Mouse (Mus musculus): ENCODE measurements around the gene Tnf. TPM values are rescaled to one million over a fixed set of nuclear protein-coding genes. Genes with fewer than 3 reads are reported as not detected.
"Not testable (repeated sequence)": the region's sequence is repeated elsewhere in the genome, so short reads cannot be mapped to it uniquely, and the experiment has no call there.

Gene Tnf
- total RNA-seq, 2 experiments from 2014 or later = 0.76 to 1.3 TPM

DNA sequence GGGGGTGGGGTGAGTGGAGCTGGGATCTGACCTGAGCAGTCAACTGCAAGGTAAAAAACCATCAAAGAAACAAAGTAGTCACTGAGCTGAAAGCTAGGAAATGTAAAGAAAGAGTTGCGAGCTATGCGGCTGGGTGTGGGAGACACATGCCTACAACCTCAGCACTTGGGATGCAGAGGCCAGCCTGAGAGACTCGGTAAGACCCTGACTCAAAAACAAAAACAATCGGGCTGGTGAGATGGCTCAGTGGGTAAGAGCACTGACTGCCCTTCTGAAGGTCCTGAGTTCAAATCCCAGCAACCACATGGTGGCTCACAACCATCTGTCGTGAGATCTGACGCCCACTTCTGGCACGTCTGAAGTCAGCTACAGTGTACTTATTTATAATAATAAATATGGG is 32.3 kb upstream of the Tnf start:
- DNase-seq = not testable (repeated sequence)

DNA sequence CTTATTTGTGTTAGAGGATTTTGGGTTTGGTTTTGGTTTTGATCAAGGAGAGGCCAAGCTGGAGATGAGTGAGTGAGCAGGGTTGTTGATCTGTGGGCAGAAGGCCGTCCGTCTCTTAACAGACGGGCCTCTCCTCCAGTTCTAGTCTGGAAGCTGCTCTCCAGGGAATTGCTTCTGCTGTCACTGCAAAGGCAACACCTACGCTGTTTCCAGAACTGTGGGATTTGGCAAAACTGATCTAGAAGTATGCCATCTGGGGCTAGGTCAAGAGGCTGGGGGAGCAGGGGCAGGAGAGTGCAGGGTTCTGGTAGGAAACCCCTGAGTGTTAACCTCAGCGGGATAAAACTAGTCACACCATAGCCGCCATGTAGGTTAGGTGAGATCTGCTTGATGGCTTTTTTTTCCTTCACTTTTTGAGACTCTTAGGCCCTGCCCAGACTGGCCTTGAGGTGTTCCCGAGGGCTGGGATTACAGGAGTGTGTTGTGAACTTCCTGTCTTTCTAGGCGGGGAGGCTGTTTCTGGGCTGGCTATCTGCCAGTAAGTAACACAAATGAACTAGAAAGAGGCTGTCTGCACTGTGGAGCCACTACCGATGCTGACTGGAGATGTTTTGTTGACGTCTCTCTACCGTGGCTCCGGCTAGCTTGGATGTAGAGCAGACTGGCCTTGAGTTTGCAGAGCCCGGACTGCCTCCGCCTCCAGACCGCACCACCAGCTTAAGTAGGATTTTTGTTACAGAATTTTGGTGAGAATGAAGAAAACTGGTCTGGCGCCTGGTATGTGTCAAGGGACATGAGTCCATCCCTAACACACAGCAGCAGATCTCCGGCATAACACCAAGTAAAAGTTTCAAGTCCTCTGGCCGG is 31.5 kb upstream of the Tnf start, which contains the start of gene Atp6v1g2:
Gene Atp6v1g2 (plus strand): TSS at position 547 of the 867 bp plus-strand sequence.
- no peak for DNase-seq

DNA sequence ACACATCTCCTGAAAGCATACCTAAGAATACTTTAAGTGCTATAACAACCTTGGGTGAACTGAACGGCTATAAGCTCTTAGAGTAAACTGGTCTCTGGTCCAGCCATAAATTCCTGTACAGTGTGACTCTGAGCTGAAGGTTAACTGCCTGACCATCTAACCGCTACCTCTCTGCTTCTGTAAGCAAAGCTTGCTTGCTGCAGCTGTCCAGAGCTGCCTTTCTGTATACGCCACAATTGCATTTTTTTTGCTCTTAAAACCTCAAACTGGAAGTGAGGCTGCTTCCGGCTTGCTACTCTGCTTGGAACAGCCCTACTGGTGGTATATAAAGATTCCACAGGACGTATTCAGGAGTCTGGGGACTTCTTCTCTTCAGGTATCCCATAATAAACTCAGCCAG is 30.9 kb upstream of the Tnf start:
- DNase-seq = no peak

DNA sequence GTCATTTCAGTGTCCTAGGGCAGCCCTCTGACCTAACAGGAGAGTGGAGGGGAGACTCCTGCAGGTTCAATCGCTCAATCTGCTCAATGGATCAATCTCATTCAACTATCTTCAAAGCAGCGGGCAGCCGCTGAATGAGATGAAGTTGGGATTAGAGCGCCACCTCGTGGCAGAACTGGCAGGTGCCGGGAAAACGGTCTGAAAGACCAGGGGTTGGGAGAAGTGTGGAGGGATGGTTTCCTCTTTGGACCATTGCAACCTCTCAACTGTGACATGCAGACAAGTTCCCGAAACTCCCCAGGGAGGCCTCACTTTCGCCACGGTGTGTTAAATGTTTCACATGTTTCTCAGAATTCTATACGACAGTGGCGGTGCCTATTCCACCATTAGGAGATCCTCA is 30.2 kb upstream of the Tnf start:
- peak; percentile 92 for DNase-seq

DNA sequence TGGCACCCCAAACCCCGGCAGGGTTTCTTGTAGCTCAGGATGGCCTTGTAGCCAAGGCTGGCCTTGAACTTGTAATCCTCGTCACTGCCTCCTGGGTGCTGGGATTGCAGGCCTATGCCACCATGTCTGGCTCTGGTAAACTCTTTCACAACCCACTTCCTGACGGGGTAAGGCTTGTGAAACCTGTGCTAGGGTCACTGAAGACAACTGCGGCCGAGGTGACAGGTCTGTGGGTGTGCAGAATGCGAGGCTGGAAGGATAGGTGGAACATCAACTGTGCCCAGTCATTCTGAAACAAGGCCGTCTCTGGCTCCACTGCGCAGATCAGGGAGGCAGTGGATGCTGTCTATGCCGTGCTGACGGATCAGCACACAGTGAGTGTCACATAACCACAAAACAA is 29.2 kb upstream of the Tnf start:
- DNase-seq = no peak

DNA sequence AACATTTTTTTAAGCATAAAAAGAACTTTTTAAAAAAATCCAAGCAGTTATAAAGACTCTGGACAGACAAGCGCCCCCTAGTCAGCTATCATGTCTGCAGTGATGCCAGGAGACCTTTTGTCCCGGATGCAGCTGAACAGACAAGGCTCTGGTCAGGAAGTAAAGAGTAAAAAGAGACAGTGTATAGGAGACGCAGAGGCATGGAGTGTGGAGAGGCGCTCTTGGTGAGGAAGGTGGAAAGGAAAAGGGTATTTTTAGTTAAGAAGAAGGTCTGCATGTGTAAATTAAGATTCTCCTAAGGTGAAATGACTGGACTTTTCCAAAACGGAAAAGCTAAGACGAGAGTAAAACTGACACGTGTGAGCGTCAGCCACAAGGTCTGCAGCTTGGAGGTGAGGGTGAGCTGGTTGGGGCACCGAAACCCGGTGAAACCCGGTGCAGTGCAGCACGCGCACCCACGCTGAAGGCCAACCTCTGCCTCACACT is 24.8 kb upstream of the Tnf start:
- DNase-seq = no peak

DNA sequence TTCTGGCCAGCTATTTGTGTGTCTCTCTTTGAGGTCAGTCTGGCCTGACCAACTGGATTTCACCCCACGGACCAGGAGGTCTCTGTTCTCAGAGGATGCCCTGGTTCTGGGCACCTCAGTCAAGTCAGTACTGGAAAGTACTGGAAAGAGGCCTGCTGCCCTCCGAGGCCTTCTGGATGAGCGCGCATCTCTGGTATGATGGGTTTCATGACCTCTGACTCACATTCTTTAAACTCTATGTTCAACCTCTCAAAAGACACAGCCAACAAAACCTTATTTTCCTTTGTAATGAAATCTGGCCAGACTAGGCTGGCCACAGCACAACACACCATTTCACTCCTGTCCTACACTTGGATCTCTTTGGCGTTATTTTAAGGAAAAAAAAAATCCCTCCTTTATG is 23.6 kb upstream of the Tnf start:
- no peak for DNase-seq

DNA sequence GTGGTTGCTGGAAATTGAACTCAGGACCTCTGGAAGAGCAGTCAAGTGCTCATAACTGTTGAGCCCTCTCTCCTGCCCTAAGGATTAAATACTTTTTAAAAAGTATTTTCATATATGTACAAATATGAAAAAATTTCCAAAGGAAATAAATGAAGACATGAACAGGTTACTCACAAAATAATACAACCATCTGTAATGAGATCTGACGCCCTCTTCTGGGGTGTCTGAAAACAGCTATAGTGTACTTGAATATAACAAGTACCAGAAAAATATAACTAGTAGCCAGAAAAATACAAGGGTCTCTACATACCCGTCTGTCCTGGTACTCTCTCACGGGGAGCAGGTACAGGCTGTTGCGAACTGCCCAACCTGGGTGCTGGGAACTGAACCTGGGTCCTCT is 22.8 kb upstream of the Tnf start:
- DNase-seq = no peak

DNA sequence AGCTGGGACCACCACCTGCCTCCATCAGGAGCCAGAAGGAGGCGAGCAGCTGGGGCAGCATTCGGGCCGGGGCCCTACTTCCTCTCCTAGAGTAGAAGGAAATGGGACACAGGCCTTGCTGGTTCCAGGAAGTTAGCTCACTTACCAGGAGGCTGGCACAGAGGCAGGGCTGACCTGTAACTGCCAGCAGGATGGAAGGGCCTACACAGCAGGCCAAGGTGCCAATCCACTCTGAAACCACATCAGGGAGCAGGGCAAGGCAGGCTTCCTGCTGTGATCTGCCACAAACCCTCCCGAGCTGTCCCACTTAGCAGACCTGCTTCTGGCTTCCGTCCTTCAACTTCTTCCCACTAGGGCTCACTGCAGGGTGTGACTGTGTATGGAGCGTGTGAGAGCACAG is 20.5 kb upstream of the Tnf start:
- DNase-seq = no peak

DNA sequence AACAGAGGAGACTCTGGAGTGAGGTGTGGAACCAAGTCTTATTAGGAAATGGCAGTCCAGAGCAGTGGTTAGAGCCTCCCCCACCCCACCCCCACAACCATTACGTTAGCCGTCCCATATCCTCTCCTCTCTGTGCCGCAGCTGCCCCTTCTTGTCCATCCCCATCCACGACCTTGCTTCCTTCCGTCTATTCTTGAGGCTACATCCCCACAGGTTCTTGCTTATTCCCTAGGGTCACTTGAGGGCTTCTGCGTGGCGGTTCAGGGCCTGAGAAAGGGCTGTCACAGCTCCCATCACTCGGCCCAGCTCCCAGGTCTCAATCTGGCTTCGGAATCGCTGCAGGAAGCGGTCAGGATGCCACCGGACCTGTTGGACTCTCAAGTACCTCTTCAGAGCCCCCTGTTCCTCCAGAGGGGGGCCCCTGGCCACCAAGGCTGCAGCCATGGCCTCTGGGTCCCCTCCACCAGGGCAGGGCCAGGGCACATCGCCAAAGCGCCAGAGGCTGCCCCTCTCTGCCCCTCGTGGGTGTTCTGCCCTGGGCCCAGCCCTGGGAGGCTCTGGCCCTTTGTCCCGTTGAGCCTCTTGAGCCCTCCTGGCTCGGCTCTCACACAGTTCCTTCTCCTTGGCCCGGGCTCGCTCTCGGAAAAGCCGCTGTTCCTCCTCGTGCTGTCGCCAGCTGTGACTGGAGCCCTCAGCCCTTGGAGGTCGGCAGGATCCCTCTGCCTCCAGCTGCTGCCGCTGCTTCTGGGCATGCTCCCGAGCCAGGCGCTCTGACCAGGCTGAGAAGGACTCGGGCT is 18.5 kb upstream of the Tnf start, which contains the start of gene Gm16181:
Gene Gm16181 (plus strand): TSS at position 679 of the 797 bp plus-strand sequence.
- DNase-seq = peak; percentile 68

DNA sequence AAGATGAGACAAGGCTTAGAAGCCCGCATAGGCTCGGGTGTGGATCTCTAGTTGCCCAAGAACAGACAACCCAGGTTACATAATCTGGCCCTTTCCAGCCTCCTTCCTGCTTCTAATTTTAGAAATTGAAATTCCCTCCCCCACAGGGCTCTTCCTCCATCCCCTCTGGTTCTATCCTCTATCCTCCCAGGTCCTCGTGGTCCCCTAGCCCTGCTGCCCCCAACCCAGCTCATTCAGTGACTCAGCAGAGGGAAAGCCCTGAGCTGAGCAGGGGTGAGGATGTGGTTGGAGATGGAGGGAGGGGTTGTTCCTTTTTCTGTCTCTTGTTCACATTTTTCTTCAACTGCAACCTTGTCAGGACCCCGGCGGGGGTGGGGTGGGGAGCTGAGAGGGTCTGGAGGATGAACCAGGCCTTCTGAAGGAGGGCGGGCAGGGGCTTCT is 17.8 kb upstream of the Tnf start:
- no peak for DNase-seq

DNA sequence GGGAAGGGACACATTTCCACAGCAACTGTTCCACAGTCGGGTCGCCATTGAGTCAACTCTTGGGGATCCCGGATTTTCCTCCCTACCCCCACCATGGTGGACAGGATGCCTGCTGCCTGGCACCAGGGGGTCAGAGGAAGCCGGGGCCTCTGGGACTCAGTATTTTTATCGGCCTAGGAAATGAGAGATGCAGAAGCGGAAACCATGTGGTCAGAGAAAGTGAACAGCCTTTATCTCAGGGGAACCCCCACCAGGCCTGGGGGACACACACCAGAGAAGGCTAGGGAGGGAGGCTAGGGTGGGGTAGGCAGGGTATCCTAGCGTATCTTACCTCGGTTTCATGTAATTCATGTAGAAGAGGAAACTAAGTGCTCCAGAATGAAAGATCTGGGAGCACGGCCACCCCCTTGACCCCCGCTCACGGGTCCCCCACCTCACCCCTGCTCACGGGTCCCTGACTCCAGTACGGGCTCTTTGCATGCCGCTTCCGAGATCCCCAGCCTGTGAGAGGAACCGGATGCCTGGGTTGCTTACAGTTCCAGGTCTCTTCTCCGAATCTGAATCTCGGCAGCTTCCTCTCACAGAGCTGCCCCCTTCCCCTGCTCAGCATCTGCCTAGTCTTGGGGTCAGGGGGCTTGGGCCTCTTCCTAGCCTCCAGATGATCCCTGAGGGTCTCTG is 16.8 kb upstream of the Tnf start:
- DNase-seq = peak; percentile 56

DNA sequence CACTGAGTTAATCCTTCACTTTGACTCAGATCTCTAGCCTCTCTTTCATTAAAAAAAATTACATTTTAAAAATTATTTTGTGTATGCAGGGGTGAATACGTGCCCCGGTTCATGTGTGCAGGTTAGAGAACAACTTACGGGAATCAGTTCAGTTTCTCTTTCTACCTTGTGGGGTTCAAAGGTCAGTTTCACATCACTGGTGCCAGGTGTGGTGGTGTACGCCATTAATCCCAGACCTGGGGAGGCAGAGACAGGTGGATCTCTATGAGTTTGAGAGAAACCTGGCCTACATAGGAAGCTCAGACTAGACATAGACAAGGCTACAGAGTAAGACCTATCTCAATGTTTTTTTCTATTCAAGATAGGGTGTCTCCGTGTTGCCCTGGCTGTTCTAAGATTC is 11.3 kb upstream of the Tnf start:
- DNase-seq = no peak

DNA sequence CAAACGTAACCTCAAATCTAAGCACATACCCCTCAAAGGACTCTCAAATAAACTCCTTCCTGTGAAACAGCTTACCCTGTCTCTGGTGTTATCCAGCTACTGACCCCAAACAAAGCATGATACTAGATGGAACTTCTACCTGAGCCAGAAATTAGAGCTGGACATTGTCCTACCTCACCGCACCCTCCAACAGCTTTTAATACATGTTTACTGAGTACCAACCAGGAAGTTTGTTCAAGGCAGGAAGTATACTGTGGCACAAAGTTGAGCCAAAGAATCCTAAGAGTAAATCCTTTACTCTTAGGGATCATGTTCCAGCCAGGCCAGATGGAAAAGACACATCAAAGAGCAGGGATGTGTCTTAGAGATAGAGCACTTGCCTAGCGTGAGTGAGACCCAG is 8.8 kb upstream of the Tnf start:
- no peak for DNase-seq

DNA sequence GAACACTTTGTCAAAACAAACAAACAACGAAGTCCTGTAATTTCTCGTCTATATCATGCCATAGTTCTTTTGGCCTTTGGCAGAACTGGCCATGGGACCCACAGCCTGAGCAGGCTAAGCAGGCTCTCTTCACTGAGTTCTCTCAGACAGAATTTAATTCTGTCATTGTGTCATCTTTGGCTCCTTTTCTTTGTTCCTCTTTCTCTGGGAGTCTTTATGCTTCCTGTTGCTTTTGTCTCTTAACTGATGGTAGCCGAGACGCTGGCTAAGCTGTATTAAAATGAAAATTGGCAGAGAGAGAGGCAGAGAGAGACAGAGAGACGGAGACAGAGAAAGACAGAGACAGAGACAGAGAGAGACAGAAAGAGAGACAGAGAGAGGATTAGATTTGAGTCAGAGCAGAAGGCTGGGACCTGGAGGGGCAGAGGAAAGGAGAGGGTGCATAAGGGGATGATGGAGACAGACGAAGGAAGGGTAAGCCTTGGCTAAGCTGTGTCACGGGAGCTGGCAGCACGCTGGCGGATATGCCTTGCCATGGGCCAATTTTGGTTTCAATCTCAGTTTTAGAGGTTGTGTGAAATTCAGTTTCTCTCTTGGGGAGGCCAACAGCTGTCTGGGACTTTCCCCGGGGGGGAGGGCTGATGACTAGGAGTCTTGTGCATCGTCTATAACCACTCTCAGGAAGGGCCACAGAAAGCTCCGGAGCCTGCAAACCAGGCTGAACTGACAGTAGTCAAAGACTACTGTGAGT is 8.2 kb upstream of the Tnf start:
- DNase-seq = no peak

DNA sequence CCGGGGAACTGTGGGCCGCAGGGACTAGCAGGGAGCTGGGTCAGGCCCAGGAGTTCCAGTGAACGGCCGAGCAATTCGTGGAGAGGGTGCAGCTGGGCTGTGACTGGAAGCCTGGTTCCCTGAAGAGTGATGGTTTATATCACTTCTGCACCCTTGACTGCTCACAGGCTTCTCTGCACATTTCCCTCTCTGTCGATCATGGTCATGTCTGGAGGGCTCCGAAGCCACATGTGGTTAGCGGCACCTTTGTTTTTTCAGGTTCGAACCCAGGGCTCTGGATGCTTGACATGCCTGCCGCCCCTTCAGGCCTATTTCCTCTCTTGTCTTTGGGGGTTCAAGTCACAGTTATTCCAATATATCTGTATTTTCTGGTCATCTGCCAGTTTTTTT is 3.6 kb upstream of the Tnf start:
- DNase-seq = no peak

DNA sequence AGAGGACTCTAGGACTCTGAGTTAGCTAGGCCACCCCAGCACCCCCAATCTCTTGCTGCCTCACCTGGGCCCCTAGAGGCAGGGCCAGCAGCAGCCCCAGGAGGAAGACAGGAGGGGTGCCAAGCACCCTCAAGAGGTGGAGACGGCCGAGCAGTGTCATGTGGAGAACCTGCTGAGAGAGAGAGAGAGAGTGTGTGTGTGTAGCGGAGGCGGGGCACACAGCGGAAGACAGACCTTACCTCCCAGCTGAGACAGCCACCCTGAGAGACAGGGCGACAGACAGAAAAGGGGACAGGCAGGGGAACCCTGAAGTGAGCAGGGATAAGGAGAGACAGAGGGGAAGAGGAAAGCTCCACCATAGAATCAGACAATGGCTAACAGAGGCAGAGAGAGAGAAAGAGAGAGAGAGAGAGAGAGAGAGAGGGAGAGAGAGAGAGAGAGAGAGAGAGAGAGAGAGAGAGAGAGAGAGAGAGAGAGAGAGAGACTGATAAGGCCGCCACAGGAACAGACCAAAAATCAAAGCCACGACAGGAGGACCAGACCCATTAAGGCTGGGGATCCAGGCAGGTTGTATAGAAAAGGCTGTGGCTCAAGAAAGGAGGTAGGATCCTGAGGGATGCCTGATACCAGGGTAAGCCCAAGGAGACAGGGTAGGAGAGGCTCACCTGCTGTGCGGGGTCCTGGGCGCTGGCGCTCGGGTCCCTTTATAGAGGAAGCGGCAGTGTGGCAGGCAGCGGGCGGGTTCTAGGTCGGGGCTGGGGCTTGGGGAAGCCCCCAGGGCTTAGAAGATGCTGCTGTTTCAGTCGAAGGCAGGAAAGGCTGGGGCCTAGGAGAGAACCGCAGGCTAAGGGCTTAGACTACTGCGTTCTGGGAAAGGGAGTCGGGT is 2.9 kb upstream of the Tnf start, which contains the start of gene Lta:
Gene Lta (minus strand): TSS at position 858 of the 886 bp plus-strand sequence.
- no peak for DNase-seq

DNA sequence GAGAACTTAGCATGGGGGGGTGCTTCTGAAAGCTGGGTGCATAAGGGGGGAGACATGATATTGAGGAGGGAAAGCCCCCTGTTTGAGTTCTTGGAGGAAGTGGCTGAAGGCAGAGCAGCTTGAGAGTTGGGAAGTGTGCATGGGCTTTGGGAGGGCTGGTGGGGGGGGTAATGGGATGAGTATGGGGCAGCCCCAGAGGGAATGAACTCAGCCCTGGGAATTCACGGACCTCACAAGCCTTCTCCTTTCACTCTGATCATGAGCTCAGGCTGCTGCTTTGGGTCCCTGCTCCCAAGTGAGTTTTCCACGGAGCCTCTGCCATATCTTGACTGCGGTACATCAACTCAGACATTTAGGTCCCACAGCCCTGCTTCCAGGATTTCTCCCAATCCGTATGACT is 635 bp upstream of the Tnf start:
- DNase-seq = no peak

DNA sequence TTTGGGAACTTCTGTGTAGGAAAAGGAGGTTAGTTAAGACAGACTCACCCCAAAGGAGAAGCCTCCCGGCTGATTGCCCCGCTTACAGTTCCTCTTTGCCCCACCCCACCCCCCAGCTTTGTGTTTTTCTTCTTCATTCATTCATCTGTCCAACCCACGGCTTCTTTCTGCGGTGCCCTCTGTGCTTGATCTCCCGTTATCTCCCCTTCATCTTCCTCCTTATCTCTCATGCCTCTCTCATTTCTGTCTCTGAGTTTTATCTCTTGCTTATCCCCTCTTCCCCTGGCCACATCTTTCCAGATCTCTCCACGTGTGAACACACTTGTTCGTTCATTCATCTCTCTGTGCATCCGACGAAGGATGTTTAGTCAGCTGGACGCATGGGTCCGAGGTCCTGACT is 679 bp downstream of the Tnf start:
- no peak for DNase-seq

DNA sequence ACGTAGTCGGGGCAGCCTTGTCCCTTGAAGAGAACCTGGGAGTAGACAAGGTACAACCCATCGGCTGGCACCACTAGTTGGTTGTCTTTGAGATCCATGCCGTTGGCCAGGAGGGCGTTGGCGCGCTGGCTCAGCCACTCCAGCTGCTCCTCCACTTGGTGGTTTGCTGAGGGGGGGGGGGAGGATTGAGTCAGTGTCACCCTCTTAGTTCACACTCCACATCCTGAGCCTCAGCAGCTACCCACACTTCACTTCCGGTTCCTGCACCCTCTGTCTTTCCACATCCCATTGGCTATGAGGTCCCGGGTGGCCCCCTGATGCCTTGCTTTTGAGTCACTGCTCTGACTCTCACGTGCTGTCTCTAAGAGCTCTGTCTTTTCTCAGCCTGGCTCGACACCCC is 1.4 kb downstream of the Tnf start:
- DNase-seq = no peak

DNA sequence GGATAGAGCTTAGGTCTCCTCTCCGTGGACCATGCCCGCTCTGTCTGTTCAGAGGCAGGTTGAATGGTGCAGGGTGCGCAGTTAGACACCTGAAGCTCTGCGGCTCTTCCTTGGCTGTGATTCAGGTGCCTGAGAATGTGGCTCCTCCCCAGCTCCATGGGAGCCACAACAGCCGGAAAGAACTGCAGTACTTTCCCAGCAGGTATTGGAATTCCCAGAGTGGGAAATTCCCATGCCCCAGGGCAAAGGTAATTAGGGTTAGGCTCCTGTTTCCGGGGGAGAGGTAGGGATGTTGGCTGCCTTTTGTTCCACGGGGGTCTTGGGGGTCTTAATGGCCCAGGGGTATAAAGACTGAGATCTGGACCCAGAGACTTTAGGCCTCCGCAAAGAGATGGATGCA is 2.9 kb downstream of the Tnf start:
- no peak for DNase-seq
